Mouse (Mus musculus) kidney, embryonic 16.5 days (tissue): ENCODE measurements around the gene Aldob. TPM values are rescaled to one million over a fixed set of nuclear protein-coding genes. Genes with fewer than 3 reads are reported as not detected.

Experiments used
- ATAC-seq: fragments of 200-750 bp; cut with Nextera tagmentation; 2 replicates; pipeline ENCODE4 v1.8.0; 2017; ENCODE audit warnings: moderate TSS enrichment; ENCODE audit not compliant: low FRiP score, low TSS enrichment
- H3K27ac ChIP-seq: fragments of 300-500 bp; sonication (generic); 2 replicates; pipeline ENCODE4 v1.5.1; 2014; ENCODE audit warnings: low read length
- H3K27me3 ChIP-seq: fragments of 300-500 bp; sonication (generic); 2 replicates; pipeline ENCODE4 v1.6.1; 2014; ENCODE audit warnings: low read length, control low read depth, mixed read lengths; ENCODE audit not compliant: insufficient read depth
- H3K36me3 ChIP-seq: fragments of 300-500 bp; sonication (generic); 2 replicates; pipeline ENCODE4 v1.6.1; 2014; ENCODE audit warnings: low read length, control low read depth, mixed read lengths; ENCODE audit not compliant: insufficient read depth
- H3K4me1 ChIP-seq: fragments of 300-500 bp; sonication (generic); 2 replicates; pipeline ENCODE4 v1.6.1; 2014; ENCODE audit warnings: low read length, control low read depth, mixed read lengths; ENCODE audit not compliant: insufficient read depth
- H3K4me2 ChIP-seq: fragments of 300-500 bp; sonication (generic); replicated peaks from 2 replicates; pipeline ENCODE4 v1.6.1; 2014; ENCODE audit warnings: low read depth, low read length
- H3K4me3 ChIP-seq: fragments of 300-500 bp; sonication (generic); 2 replicates; pipeline ENCODE4 v1.5.1; 2014; ENCODE audit warnings: mild to moderate bottlenecking, low read length
- H3K9ac ChIP-seq: fragments of 300-500 bp; sonication (generic); replicated peaks from 2 replicates; pipeline ENCODE4 v1.6.1; 2014; ENCODE audit warnings: low read length
- H3K9me3 ChIP-seq: fragments of 300-500 bp; sonication (generic); 2 replicates; pipeline ENCODE4 v1.6.1; 2016; ENCODE audit warnings: low read length, control low read depth
- WGBS: fragments of 180-500 bp; shearing (Covaris S2); extraction: QIAGEN DNeasy Blood & Tissue Kit; methylation state at CpG from one replicate; pipeline ENCODE4 v1.1.7; 2014; 5-methylcytosine and 5-hydroxymethylcytosine counted together
- polyA plus RNA-seq: library from polyadenylated mRNA; unstranded; fragments of >200 nt; fragmentation: Nextera tagmentation; extraction: Ambion mirVana; gene quantifications from 2 replicates; pipeline ENCODE4 v1.2.1, GENCODE M21; 2015

The Aldob gene
- 421 and 493 TPM in 2 replicates for polyA plus RNA-seq

GRCm38 (mm10) chr4:49549383-49549782 lies at the start of gene Aldob:
TSS of gene Aldob (minus strand) at chr4:49549546.
- peak within 1 kb of the TSS; percentile 32 for H3K4me2 ChIP-seq
- WGBS = 48% methylated on average over 3 of the region's 3 CpGs
- H3K27ac ChIP-seq = peak within 1 kb of the TSS; percentile 89
- ATAC-seq = 0 out of 2 replicates have a peak, but pooled peaks have one; percentile 8
- peak within 1 kb of the TSS; percentile 27 for H3K4me3 ChIP-seq
- no peaks in the 10 kb centered on the region for H3K36me3 ChIP-seq
- no peaks in the 10 kb centered on the region for H3K27me3 ChIP-seq
- peak within 1 kb of the TSS; percentile 46; the same call in 1 of the 2 replicates for H3K9ac ChIP-seq
- no peaks in the 10 kb centered on the region for H3K9me3 ChIP-seq
- H3K4me1 ChIP-seq = no peaks in the 10 kb centered on the region

- Histone ChIP-seq H3K4me1 (peaks cover 3% of the 10 kb centered on the region; the same call in 1 of the 2 replicates), H3K27me3 (0 out of 2 replicates have a peak, but pooled peaks cover 3% of the 10 kb centered on the region), H3K9ac (peak within 1 kb of the TSS; percentile 87), H3K4me2 (peak within 1 kb of the TSS; percentile 91), H3K27ac (peak within 1 kb of the TSS; percentile 65; the same call in 1 of the 2 replicates), H3K9me3 (no peaks in the 10 kb centered on the region), H3K4me3 (peak within 1 kb of the TSS; percentile 80), H3K36me3 (no peaks in the 10 kb centered on the region)
- ATAC-seq = peak; percentile 96
- WGBS = under 1% methylated on average over 65 of the region's 77 CpGs
These were observed 48.1 kb upstream of the Aldob start, which contains the start of gene Tmem246 for GRCm38 (mm10) chr4:49597183-49598100. TSS of gene Tmem246 (minus strand) at chr4:49597876.

GRCm38 (mm10) chr4:49596846-49597182 lies 47.5 kb upstream of the Aldob start:
- H3K27me3 ChIP-seq = 0 out of 2 replicates have a peak, but pooled peaks cover 3% of the 10 kb centered on the region
- no peaks in the 10 kb centered on the region for H3K9me3 ChIP-seq
- WGBS = 2% methylated on average over 20 of the region's 20 CpGs
- no peak; the same call in 1 of the 2 replicates for ATAC-seq
- H3K27ac ChIP-seq = no peak overlapping the region; the same call in 1 of the 2 replicates
- H3K4me1 ChIP-seq = peaks cover 3% of the 10 kb centered on the region; the same call in 1 of the 2 replicates
- H3K36me3 ChIP-seq = no peaks in the 10 kb centered on the region
- peak overlapping the region; percentile 80 for H3K4me3 ChIP-seq
- H3K9ac ChIP-seq = peak overlapping the region; percentile 87
- peak overlapping the region; percentile 91 for H3K4me2 ChIP-seq

- Histone ChIP-seq H3K9me3 (no peaks in the 10 kb centered on the region), H3K4me2 (no peak overlapping the region), H3K9ac (no peak overlapping the region), H3K36me3 (peaks cover 10% of the 10 kb centered on the region; the same call in 1 of the 2 replicates), H3K4me3 (no peak overlapping the region), H3K27me3 (no peaks in the 10 kb centered on the region), H3K4me1 (peaks cover 3% of the 10 kb centered on the region), H3K27ac (no peak overlapping the region)
- no peak for ATAC-seq
- 88% methylated on average over 2 of the region's 2 CpGs for WGBS
These were observed 40.8 kb upstream of the Aldob start for GRCm38 (mm10) chr4:49590152-49590551.

GRCm38 (mm10) chr4:49586811-49587210 lies 37.5 kb upstream of the Aldob start:
- Histone ChIP-seq H3K36me3 (peaks cover 10% of the 10 kb centered on the region; the same call in 1 of the 2 replicates), H3K27ac (no peak overlapping the region), H3K27me3 (no peaks in the 10 kb centered on the region), H3K9me3 (no peaks in the 10 kb centered on the region), H3K4me1 (peaks cover 24% of the 10 kb centered on the region), H3K4me3 (no peak overlapping the region), H3K4me2 (no peak overlapping the region), H3K9ac (no peak overlapping the region)
- 81% methylated on average over 10 of the region's 10 CpGs for WGBS
- ATAC-seq = no peak

GRCm38 (mm10) chr4:49585524-49586101 lies 36.3 kb upstream of the Aldob start:
- Histone ChIP-seq H3K4me1 (peaks cover 24% of the 10 kb centered on the region), H3K36me3 (peaks cover 10% of the 10 kb centered on the region; the same call in 1 of the 2 replicates), H3K9me3 (no peaks in the 10 kb centered on the region), H3K4me2 (no peak overlapping the region), H3K9ac (no peak overlapping the region), H3K4me3 (no peak overlapping the region), H3K27ac (no peak overlapping the region; the same call in 1 of the 2 replicates), H3K27me3 (no peaks in the 10 kb centered on the region)
- no peak for ATAC-seq
- WGBS = 70% methylated on average over 7 of the region's 7 CpGs

GRCm38 (mm10) chr4:49583965-49584831 lies 34.9 kb upstream of the Aldob start:
- peak; percentile 46; the same call in 1 of the 2 replicates for ATAC-seq
- Histone ChIP-seq H3K36me3 (peaks cover 10% of the 10 kb centered on the region; the same call in 1 of the 2 replicates), H3K4me3 (no peak overlapping the region), H3K4me2 (peak overlapping the region; percentile 20), H3K9ac (no peak overlapping the region), H3K27ac (peak overlapping the region; percentile 84), H3K27me3 (no peaks in the 10 kb centered on the region), H3K9me3 (no peaks in the 10 kb centered on the region), H3K4me1 (peaks cover 24% of the 10 kb centered on the region)
- WGBS = 39% methylated on average over 14 of the region's 14 CpGs

GRCm38 (mm10) chr4:49581256-49581655 lies 31.9 kb upstream of the Aldob start:
- peaks cover 6% of the 10 kb centered on the region; the same call in 1 of the 2 replicates for H3K36me3 ChIP-seq
- no peaks in the 10 kb centered on the region for H3K9me3 ChIP-seq
- no peak overlapping the region for H3K9ac ChIP-seq
- no peak overlapping the region for H3K27ac ChIP-seq
- H3K4me1 ChIP-seq = peaks cover 24% of the 10 kb centered on the region
- WGBS = 48% methylated on average over 4 of the region's 4 CpGs
- H3K4me3 ChIP-seq = no peak overlapping the region
- no peak overlapping the region for H3K4me2 ChIP-seq
- no peaks in the 10 kb centered on the region for H3K27me3 ChIP-seq
- ATAC-seq = no peak

- no peak for ATAC-seq
- 90% methylated on average over 4 of the region's 4 CpGs for WGBS
- no peaks in the 10 kb centered on the region for H3K27me3 ChIP-seq
- no peak overlapping the region for H3K4me2 ChIP-seq
- no peaks in the 10 kb centered on the region for H3K36me3 ChIP-seq
- no peak overlapping the region for H3K4me3 ChIP-seq
- H3K9ac ChIP-seq = no peak overlapping the region
- no peak overlapping the region for H3K27ac ChIP-seq
- no peaks in the 10 kb centered on the region for H3K9me3 ChIP-seq
- no peaks in the 10 kb centered on the region for H3K4me1 ChIP-seq
These were observed 22.8 kb upstream of the Aldob start for GRCm38 (mm10) chr4:49572194-49572593.
